Mouse (Mus musculus): ENCODE data around the gene Adck1. TPM values are rescaled to one million over a fixed set of nuclear protein-coding genes. Genes with fewer than 3 reads are reported as not detected.

Adck1 gene
- polyA plus RNA-seq, 1 experiment, result 31.3 TPM

- Histone ChIP-seq H3K27me3 (ENCODE audit: control insufficient read depth, insufficient read depth, insufficient read length) (no peaks in the 10 kb centered on the region), H3K4me3 (no peak overlapping the region), H3K4me2 (ENCODE audit: low read depth) (no peak overlapping the region), H3K79me2 (ENCODE audit: control insufficient read depth, insufficient read depth) (no peaks in the 10 kb centered on the region), H3K36me3 (ENCODE audit: control insufficient read depth, insufficient read depth) (no peaks in the 10 kb centered on the region), H3ac (ENCODE audit: control insufficient read depth, insufficient read length) (no peak overlapping the region)
- TF ChIP-seq POLR2A (IDR thresholded peaks at IDR 0.05; ENCODE audit: insufficient read length, low read depth), result no peak
- TF ChIP-seq TCF12 (IDR thresholded peaks at IDR 0.05; ENCODE audit: insufficient read depth, poor library complexity, severe bottlenecking), result no peak
- TF ChIP-seq POLR2AphosphoS2 (IDR thresholded peaks at IDR 0.05; ENCODE audit: insufficient read length, low read depth), result no peak
- no peak for TF ChIP-seq MAX (IDR thresholded peaks at IDR 0.05; ENCODE audit: low read depth)
- no peak for TF ChIP-seq SRF (IDR thresholded peaks at IDR 0.05; ENCODE audit: control insufficient read depth, insufficient read length, low read depth)
- no peak for TF ChIP-seq CEBPB (IDR thresholded peaks at IDR 0.05; ENCODE audit: insufficient read depth, poor library complexity, severe bottlenecking)
- no peak for TF ChIP-seq REST (IDR thresholded peaks at IDR 0.05; ENCODE audit: insufficient read depth, insufficient read length)
- no peak for TF ChIP-seq MYOD1 (IDR thresholded peaks at IDR 0.05; ENCODE audit: control insufficient read depth in 1 of 3, insufficient read length in 2 of 3, low read depth in 2 of 3)
- no peak for TF ChIP-seq TCF3 (IDR thresholded peaks at IDR 0.05; ENCODE audit: insufficient read length, low read depth)
- TF ChIP-seq E2F4 (IDR thresholded peaks at IDR 0.05; ENCODE audit: insufficient read depth), result no peak
- TF ChIP-seq USF1 (IDR thresholded peaks at IDR 0.05; ENCODE audit: low read depth), result no peak
- no peak for TF ChIP-seq MYOG (IDR thresholded peaks at IDR 0.05; ENCODE audit: control insufficient read depth in 1 of 3, insufficient read depth in 1 of 3, insufficient read length in 2 of 3, low read depth in 2 of 3)
Measured at GRCm38 (mm10) chr12:88419912-88420621, 59.7 kb downstream of the Adck1 start.

- Histone ChIP-seq H3K4me2 (ENCODE audit: low read depth) (no peak overlapping the region), H3K79me2 (ENCODE audit: control insufficient read depth, insufficient read depth) (no peaks in the 10 kb centered on the region), H3ac (ENCODE audit: control insufficient read depth, insufficient read length) (no peak overlapping the region), H3K36me3 (ENCODE audit: control insufficient read depth, insufficient read depth) (peaks cover 6% of the 10 kb centered on the region), H3K27me3 (ENCODE audit: control insufficient read depth, insufficient read depth, insufficient read length) (no peaks in the 10 kb centered on the region), H3K4me3 (no peak overlapping the region)
- TF ChIP-seq TCF3 (IDR thresholded peaks at IDR 0.05; ENCODE audit: insufficient read length, low read depth), result no peak
- no peak for TF ChIP-seq MAX (IDR thresholded peaks at IDR 0.05; ENCODE audit: low read depth)
- no peak for TF ChIP-seq REST (IDR thresholded peaks at IDR 0.05; ENCODE audit: insufficient read depth, insufficient read length)
- TF ChIP-seq POLR2AphosphoS2 (IDR thresholded peaks at IDR 0.05; ENCODE audit: insufficient read length, low read depth), result no peak
- no peak for TF ChIP-seq E2F4 (IDR thresholded peaks at IDR 0.05; ENCODE audit: insufficient read depth)
- no peak for TF ChIP-seq SRF (IDR thresholded peaks at IDR 0.05; ENCODE audit: control insufficient read depth, insufficient read length, low read depth)
- TF ChIP-seq MYOG (IDR thresholded peaks at IDR 0.05; ENCODE audit: control insufficient read depth in 1 of 3, insufficient read depth in 1 of 3, insufficient read length in 2 of 3, low read depth in 2 of 3), result no peak
- no peak for TF ChIP-seq TCF12 (IDR thresholded peaks at IDR 0.05; ENCODE audit: insufficient read depth, poor library complexity, severe bottlenecking)
- TF ChIP-seq POLR2A (IDR thresholded peaks at IDR 0.05; ENCODE audit: insufficient read length, low read depth), result no peak
- no peak for TF ChIP-seq USF1 (IDR thresholded peaks at IDR 0.05; ENCODE audit: low read depth)
- TF ChIP-seq CEBPB (IDR thresholded peaks at IDR 0.05; ENCODE audit: insufficient read depth, poor library complexity, severe bottlenecking), result no peak
- no peak for TF ChIP-seq MYOD1 (IDR thresholded peaks at IDR 0.05; ENCODE audit: control insufficient read depth in 1 of 3, insufficient read length in 2 of 3, low read depth in 2 of 3)
Measured at GRCm38 (mm10) chr12:88426926-88427325, 66.6 kb downstream of the Adck1 start.

GRCm38 (mm10) chr12:88428735-88429134 lies 68.4 kb downstream of the Adck1 start:
- Histone ChIP-seq H3K36me3 (ENCODE audit: control insufficient read depth, insufficient read depth) (peaks cover 9% of the 10 kb centered on the region), H3K4me3 (no peak overlapping the region), H3K27me3 (ENCODE audit: control insufficient read depth, insufficient read depth, insufficient read length) (no peaks in the 10 kb centered on the region), H3K4me2 (ENCODE audit: low read depth) (no peak overlapping the region), H3K79me2 (ENCODE audit: control insufficient read depth, insufficient read depth) (no peaks in the 10 kb centered on the region), H3ac (ENCODE audit: control insufficient read depth, insufficient read length) (no peak overlapping the region)
- TF ChIP-seq TCF3 (IDR thresholded peaks at IDR 0.05; ENCODE audit: insufficient read length, low read depth) (no peak), REST (IDR thresholded peaks at IDR 0.05; ENCODE audit: insufficient read depth, insufficient read length) (no peak), SRF (IDR thresholded peaks at IDR 0.05; ENCODE audit: control insufficient read depth, insufficient read length, low read depth) (no peak), E2F4 (IDR thresholded peaks at IDR 0.05; ENCODE audit: insufficient read depth) (no peak), MAX (IDR thresholded peaks at IDR 0.05; ENCODE audit: low read depth) (no peak), USF1 (IDR thresholded peaks at IDR 0.05; ENCODE audit: low read depth) (no peak), MYOD1 (IDR thresholded peaks at IDR 0.05; ENCODE audit: control insufficient read depth in 1 of 3, insufficient read length in 2 of 3, low read depth in 2 of 3) (no peak)

GRCm38 (mm10) chr12:88432277-88432676 lies 71.9 kb downstream of the Adck1 start:
- H3K4me2 ChIP-seq (ENCODE audit: low read depth), result no peak overlapping the region
- H3K36me3 ChIP-seq (ENCODE audit: control insufficient read depth, insufficient read depth), result peaks cover 9% of the 10 kb centered on the region
- TF ChIP-seq POLR2AphosphoS2 (IDR thresholded peaks at IDR 0.05; ENCODE audit: insufficient read length, low read depth), result no peak
- TF ChIP-seq MAX (IDR thresholded peaks at IDR 0.05; ENCODE audit: low read depth), result no peak
- no peak for TF ChIP-seq MYOG (IDR thresholded peaks at IDR 0.05; ENCODE audit: control insufficient read depth in 1 of 3, insufficient read depth in 1 of 3, insufficient read length in 2 of 3, low read depth in 2 of 3)
- TF ChIP-seq USF1 (IDR thresholded peaks at IDR 0.05; ENCODE audit: low read depth), result no peak
- no peak for TF ChIP-seq E2F4 (IDR thresholded peaks at IDR 0.05; ENCODE audit: insufficient read depth)
- TF ChIP-seq TCF3 (IDR thresholded peaks at IDR 0.05; ENCODE audit: insufficient read length, low read depth), result no peak
- TF ChIP-seq REST (IDR thresholded peaks at IDR 0.05; ENCODE audit: insufficient read depth, insufficient read length), result no peak
- no peak for TF ChIP-seq MYOD1 (IDR thresholded peaks at IDR 0.05; ENCODE audit: control insufficient read depth in 1 of 3, insufficient read length in 2 of 3, low read depth in 2 of 3)
- no peak for TF ChIP-seq TCF12 (IDR thresholded peaks at IDR 0.05; ENCODE audit: insufficient read depth, poor library complexity, severe bottlenecking)
- no peak for TF ChIP-seq POLR2A (IDR thresholded peaks at IDR 0.05; ENCODE audit: insufficient read length, low read depth)
- no peak for TF ChIP-seq CEBPB (IDR thresholded peaks at IDR 0.05; ENCODE audit: insufficient read depth, poor library complexity, severe bottlenecking)
- no peak for TF ChIP-seq SRF (IDR thresholded peaks at IDR 0.05; ENCODE audit: control insufficient read depth, insufficient read length, low read depth)
- H3K79me2 ChIP-seq (ENCODE audit: control insufficient read depth, insufficient read depth), result no peaks in the 10 kb centered on the region
- no peaks in the 10 kb centered on the region for H3K27me3 ChIP-seq (ENCODE audit: control insufficient read depth, insufficient read depth, insufficient read length)
- H3ac ChIP-seq (ENCODE audit: control insufficient read depth, insufficient read length), result no peak overlapping the region
- H3K4me3 ChIP-seq, result no peak overlapping the region
